Mouse (Mus musculus) ZHBTc4 (cell line): Measurements from ENCODE around the gene Rbpj.
A peak's percentile ranks its signal among the peaks of the same experiment; 100 is the strongest.

Experiments
- DNase-seq: peaks from one replicate; pipeline ENCODE4 v3.0.0-alpha.2; 2011; ENCODE audit warnings: low read depth, low spot score

Gene Rbpj

GRCm38 (mm10) chr5:53590875-53591682, 125.1 kb downstream of the Rbpj start:
- peak; percentile 48 for DNase-seq

- DNase-seq, result no peak
Measured at GRCm38 (mm10) chr5:53591683-53592050, 125.7 kb downstream of the Rbpj start.

- no peak for DNase-seq
Measured at GRCm38 (mm10) chr5:53593080-53593688, 127.2 kb downstream of the Rbpj start.

GRCm38 (mm10) chr5:53594274-53594673, 128.3 kb downstream of the Rbpj start:
- DNase-seq, result peak; percentile 82

GRCm38 (mm10) chr5:53598510-53598909, 132.6 kb downstream of the Rbpj start:
- DNase-seq, result no peak

GRCm38 (mm10) chr5:53599116-53599515, 133.2 kb downstream of the Rbpj start:
- no peak for DNase-seq

GRCm38 (mm10) chr5:53602194-53602593, 136.2 kb downstream of the Rbpj start:
- DNase-seq, result no peak

GRCm38 (mm10) chr5:53605450-53605849, 139.5 kb downstream of the Rbpj start:
- no peak for DNase-seq

- DNase-seq, result no peak
Measured at GRCm38 (mm10) chr5:53607230-53607996, 141.5 kb downstream of the Rbpj start.

- no peak for DNase-seq
Measured at GRCm38 (mm10) chr5:53618844-53619243, 152.9 kb downstream of the Rbpj start.

- no peak for DNase-seq
Measured at GRCm38 (mm10) chr5:53632026-53632425, 166.1 kb downstream of the Rbpj start.

GRCm38 (mm10) chr5:53636795-53637194, 170.8 kb downstream of the Rbpj start:
- DNase-seq, result no peak

GRCm38 (mm10) chr5:53637206-53637605, 171.3 kb downstream of the Rbpj start:
- DNase-seq, result no peak

- DNase-seq, result no peak
Measured at GRCm38 (mm10) chr5:53638647-53639046, 172.7 kb downstream of the Rbpj start.

- DNase-seq, result no peak
Measured at GRCm38 (mm10) chr5:53646669-53647068, 180.7 kb downstream of the Rbpj start.

- no peak for DNase-seq
Measured at GRCm38 (mm10) chr5:53647358-53647757, 181.4 kb downstream of the Rbpj start.

- DNase-seq, result no peak
Measured at GRCm38 (mm10) chr5:53656596-53656995, 190.6 kb downstream of the Rbpj start.

GRCm38 (mm10) chr5:53657925-53658324, 192.0 kb downstream of the Rbpj start:
- peak; percentile 84 for DNase-seq

GRCm38 (mm10) chr5:53661508-53661907, 195.6 kb downstream of the Rbpj start:
- DNase-seq, result no peak

GRCm38 (mm10) chr5:53662413-53662812, 196.5 kb downstream of the Rbpj start:
- DNase-seq, result no peak

GRCm38 (mm10) chr5:53663665-53664064, 197.7 kb downstream of the Rbpj start:
- no peak for DNase-seq

- DNase-seq, result peak; percentile 70
Measured at GRCm38 (mm10) chr5:53668021-53668420, 202.1 kb downstream of the Rbpj start.
